Mouse (Mus musculus): ENCODE data around the gene Cacnb1.

Cacnb1 gene

DNA sequence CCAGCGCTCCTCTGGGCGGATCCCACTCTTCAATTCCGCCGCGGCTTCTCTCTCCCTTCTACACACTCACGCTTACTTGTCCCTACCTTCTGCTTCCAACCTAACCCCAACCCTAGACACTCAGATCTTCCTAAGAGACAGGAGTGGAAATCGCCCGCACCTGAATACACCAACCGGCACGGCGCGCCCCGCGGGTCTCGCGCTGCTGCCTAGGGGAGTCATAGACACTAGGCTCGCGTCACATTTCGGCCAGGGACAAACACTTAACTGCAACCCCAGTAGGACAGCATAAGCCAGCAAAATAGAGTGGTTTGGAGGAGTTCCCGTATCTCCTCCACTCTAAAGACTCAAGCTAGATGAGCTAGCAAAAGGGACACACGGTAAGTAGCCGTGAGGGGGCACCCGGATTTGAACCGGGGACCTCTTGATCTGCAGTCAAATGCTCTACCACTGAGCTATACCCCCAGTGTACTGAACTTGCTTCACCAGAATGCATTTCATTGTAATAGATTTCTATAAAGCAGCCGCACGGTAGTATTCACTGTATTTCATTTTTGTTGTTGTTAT lies 34.2 kb downstream of the Cacnb1 start:
- in situ Hi-C loops (cut with MboI; ENCODE audit: low sequenced_read_pairs), result loop anchor here (10.0 kb wide), 2 partner anchors 94 to 194 kb away; partner anchors contain the start of gene Lasp1

DNA sequence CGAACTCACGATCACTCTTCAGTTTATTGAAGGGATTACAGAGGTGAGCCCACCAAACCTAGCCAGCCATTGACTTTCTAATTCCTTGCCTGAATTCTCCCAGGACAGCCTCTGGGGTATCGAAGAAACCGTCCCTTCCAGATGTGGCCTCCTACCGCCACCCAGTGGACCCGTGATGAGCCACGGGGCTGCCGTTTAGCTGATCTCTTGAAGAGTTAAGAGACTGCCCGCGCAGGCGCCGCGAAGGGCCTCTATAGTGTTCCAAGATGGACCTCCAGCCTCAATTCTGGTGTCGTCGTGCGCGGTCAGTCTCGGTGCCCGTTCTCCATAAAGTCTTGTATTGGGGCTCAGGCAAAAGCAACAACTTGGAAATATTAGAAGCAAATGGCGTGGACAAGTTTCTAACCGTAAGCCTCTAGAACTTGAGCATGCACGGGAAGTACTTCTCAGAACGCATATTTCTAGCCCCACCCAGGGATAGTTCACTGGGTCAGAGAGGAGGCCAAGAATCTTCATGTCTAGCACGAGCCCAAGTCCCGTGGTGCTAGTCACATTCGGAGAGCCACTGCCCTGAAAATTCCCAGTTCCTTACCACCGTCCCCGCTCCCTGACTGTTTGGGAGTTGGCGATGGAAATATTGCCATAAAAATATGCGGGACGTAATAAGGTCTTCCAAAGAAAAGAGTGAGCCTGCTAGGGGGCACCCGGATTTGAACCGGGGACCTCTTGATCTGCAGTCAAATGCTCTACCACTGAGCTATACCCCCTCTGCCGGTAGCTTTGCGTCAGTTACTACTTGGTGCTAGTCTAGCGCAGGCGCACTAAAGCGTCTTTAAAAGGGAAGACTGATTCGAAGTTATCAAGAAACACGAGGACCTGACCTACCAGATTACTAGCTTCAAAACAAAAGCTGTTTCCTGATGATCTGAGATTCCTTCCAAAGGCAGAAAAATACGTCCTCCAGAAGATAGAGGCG lies 35.0 kb downstream of the Cacnb1 start:
- in situ Hi-C loops (cut with MboI; ENCODE audit: low sequenced_read_pairs), result loop anchor here (10.0 kb wide), 2 partner anchors 93 to 193 kb away; partner anchors contain the start of gene Lasp1

DNA sequence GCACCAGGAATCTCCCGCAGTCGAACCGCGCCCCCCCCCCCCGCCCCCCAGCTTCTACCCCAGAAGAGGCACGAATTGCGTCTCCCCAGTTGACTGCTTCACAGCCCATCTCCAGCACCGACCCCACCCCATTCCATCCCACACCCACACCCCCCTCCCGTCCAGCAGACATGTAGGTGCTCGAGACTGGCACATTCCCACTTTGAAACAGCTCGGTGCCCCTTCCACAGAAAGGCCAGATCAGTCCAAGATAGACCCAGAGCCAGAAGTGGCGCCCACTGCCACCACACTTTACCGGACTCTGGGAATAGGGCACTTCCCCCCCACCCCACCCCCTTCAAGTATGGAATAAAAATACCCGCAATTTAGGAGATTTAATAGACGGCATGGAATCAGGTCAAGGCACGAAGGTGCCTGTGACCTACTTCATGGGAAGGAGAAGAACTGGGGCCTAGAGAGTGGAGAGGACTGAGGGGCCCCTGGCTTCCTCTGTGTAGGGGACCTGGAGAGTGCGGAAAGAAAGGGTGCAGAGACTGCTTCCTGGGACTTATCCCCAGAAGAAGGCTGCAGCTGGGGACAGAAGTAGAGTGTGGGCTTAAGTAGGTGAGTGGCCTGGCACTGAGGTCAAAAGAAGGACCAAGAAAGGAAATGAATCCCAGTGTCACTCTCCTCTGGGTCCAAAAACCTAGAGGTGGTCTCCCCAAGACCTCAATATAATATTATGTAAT lies 35.9 kb downstream of the Cacnb1 start:
- in situ Hi-C loops (cut with MboI; ENCODE audit: low sequenced_read_pairs), result loop anchor here (10.0 kb wide), 2 partner anchors 92 to 192 kb away; partner anchors contain the start of gene Lasp1

DNA sequence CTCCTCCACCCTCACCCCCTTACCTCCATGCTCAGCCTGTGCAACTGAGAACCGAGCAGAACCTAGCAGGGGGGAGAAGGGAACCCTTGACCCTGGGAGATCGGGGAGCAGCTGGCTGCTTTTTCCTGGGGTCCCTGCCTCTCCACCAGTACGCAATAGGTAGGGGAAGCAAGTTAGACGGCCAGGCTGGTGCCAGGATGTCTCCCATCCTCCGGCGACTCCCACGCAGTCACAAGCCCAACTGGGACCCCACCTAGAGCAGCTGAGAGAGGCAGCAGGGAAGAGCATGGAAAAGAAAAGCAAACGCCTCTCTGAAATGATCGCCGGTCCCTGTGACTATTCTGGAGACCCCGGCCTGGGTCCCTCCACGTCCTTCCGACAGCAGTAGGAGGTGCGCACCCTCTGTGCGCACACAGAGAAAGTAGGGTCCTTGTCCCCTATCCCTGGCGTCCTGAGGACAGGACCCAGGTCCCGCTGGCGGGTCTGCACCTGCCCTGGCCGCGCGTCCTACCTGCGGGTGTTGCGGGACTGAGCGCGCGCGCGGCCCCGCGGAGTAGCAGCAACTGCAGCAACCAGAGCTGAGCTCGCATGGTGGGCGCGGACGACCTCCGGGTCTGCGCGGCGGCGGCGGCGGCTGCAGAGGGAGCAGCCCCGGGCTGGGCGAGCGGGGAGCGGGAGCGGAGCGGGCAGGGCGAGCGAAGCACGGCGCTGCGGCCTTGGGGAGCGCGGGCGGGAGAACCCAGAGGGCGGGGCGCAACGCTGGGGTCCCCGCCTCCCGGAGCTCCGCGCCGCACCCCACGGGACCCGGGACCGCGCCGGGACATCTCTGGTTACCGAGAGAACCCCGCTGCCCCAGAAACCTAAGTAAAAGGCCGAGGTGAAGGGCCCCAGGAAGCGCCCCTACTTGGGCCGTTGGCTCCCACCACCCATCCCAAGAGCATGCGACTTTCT lies 36.8 kb downstream of the Cacnb1 start, which contains the start of gene Plxdc1:
Gene Plxdc1, minus strand, starts transcription at position 718 of the 951 bp plus-strand sequence.
- in situ Hi-C loops (cut with MboI; ENCODE audit: low sequenced_read_pairs), result loop anchor here (10.0 kb wide), 2 partner anchors 91 to 191 kb away; partner anchors contain the start of gene Lasp1

DNA sequence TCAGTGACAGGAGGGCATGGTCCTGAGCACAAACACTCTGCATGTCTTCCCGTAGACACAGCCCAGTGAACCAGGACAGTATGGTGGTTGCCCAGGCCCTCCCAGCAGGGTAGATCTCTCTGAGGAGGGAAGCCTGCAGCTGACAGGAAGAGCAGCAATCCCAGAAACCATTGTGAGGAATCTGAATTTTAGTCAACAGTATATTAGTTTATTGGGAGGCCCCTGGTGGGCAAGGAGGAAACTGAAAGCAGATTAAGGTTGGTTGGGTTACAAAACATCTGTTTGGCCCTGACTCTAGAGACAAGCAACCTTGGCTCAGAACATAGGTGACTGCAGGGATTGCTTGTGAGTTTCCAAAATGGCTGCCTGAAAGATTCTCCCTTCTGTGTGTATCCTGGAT lies 38.9 kb downstream of the Cacnb1 start:
- in situ Hi-C loops (cut with MboI; ENCODE audit: low sequenced_read_pairs), result loop anchor here (10.0 kb wide), 2 partner anchors 89 to 189 kb away; partner anchors contain the start of gene Lasp1

DNA sequence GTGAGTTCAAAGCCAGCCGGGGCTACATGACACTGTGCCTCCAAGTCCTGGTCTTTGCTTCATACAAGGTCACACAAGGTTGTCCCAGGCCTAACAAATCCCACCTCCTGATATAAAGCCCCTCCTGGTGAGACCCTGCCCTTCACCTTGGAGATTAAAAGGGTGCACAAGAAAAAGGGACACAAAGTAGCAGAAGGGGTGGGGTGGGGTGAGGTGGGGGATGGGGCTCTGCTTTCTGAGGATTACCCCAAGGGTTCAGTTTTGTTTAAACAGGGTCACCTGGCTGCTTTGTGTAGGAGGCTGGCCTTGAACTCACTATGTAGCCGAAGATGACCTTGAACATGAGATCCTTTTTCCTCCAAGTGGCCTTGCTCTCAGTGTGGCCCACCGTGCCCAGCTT lies 39.3 kb downstream of the Cacnb1 start:
- in situ Hi-C loops (cut with MboI; ENCODE audit: low sequenced_read_pairs), result loop anchor here (10.0 kb wide), 2 partner anchors 89 to 189 kb away; partner anchors contain the start of gene Lasp1

DNA sequence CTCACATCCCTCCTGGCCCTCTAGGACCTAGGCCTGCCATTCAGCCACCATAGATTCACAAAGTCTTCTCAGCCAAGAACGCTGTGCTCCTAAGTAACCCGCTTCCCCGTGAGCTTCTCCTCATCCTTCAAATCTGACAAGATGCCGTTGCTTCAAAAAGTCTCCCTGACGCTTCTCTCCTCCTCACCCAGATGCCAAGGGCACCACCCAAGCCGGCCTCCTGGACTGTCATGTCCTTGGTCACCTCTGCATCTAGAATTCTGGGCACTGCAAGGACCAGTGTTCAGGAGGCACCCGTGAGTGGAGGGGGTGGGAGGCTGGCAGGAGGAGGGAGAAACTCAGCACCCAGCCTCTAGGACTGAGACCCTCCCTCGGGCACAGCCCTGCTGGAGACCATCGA lies 40.1 kb downstream of the Cacnb1 start:
- in situ Hi-C loops (cut with MboI; ENCODE audit: low sequenced_read_pairs), result loop anchor here (10.0 kb wide), 2 partner anchors 88 to 188 kb away; partner anchors contain the start of gene Lasp1

DNA sequence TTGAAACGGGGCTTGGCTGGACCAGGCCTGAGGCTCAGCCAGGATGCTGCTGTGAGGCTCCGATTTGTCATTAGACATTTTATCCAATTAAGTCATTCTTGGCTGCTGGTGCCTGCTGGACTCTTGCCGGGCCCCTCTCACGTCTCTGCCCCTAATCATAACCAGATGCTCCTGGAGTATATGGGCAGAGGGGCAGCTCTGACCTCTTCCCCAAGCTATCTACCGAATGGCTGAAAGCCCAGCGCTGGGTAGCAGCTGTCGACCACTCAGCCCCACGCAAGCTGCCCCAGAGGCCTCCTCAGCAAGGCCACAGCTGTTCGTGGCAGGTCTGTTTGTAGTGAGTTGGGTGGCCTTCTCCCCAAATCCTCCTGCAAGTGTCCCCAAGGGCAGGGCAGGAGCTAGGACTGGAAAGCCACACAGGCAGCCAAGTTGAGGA lies 42.3 kb downstream of the Cacnb1 start:
- in situ Hi-C loops (cut with MboI; ENCODE audit: low sequenced_read_pairs), result loop anchor here (10.0 kb wide), 2 partner anchors 86 to 186 kb away; partner anchors contain the start of gene Lasp1

DNA sequence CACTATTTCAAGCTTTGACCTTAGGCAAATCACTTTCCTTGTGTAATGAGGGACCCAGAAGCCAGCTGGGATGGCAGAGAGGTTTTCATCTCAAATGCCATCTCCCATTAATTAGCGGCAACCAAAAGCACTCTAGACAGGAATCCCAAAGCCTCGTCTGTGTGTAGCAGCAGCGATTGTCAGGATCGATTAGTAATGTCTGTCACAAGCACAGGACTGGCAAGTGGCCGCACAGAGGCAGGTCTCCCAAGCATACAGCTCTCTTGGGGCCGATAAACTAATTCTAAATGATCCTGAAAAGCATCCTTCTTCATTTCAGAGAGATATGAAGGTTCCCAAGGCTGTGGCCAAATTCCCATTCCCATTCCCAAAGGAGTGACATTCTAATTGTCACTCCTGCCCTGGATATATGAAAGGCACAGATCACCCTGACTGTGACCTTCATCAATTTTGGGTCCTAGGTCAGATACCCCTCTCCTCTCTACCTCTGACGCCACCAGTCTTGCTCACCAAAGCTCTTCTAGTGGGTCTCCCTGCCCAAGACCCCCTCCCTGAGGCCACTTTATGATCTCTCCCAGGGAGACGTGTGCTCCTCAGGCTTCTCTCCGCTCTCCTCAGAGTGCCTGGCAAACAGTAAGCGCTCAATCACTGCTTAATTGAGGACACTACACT lies 42.9 kb downstream of the Cacnb1 start:
- in situ Hi-C loops (cut with MboI; ENCODE audit: low sequenced_read_pairs), result loop anchor here (10.0 kb wide), 2 partner anchors 85 to 185 kb away; partner anchors contain the start of gene Lasp1

DNA sequence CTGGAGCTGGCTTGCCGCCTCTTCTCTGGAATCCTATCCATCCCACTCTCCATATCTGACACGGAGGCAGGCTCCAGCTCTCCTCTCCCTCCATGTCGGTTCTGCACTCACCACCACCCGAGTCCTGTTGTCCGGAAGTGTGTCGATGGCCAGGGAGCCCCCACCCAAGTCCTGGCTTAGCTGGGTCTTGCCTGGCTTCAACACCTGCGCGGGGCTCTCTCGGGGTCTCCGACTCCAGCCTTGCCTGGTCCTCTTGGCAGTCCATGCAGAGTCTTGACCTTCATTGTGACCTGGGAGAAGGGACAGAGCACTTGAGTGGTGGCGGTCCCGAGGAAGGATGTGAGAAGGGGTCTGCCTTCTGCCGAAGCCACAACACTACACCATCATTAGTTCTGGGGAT lies 44.4 kb downstream of the Cacnb1 start:
- in situ Hi-C loops (cut with MboI; ENCODE audit: low sequenced_read_pairs), result no loop called here

DNA sequence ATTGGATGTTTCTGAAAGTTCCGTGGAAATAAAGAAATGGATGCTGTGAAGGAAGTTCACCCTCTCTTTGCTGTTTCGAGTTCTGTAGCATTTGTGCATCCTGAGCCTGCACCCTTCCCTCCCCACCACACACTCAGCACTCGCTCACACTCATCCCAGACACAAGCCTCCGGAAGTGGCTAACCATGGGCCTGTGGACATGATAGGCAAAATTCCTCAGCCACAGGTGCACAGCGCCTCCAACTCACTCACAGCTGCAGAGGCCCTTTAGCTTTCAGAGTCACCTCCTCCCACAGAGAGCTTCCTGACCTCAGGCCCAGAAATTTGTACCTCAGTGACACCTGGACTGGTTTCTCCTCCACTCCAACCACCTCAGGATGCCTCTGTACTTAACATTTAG lies 45.0 kb downstream of the Cacnb1 start:
- in situ Hi-C loops (cut with MboI; ENCODE audit: low sequenced_read_pairs), result no loop called here

DNA sequence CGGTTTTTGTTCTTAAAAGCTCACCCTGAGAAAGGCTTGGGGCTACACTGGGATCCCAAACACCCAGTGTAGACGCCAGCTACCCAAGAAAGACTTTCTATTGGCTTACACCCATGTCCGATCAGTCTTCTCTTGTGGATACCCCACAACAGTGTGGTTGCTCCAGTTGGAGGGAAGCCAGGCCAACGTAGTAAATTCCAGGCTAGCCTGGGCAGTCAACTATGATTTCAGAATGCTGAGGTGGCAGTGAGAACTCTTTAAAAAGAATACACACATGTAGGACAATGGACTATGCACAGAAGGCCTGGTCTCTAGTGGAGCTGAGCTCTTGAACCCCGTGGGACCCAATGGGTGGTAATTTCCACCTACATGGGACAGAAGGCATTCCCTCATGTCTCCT lies 48.1 kb downstream of the Cacnb1 start:
- in situ Hi-C loops (cut with MboI; ENCODE audit: low sequenced_read_pairs), result no loop called here

DNA sequence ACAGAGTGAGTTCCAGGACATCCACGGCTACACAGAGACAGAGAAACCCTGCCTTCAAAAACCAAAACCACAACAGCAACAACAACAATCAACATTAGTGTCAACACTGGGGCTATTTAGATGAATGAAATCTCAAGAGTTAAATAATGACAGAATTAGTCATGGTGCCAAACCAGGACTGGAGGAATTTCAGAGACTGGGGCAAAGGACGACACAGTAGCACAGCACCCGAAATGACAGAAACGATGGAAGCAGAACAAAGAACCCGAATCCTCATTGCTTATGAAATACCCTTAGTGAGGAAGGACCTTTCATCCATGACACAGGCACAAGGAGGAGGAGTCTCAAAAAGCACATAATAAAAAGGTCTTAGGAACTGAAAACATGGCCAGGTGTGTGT lies 48.7 kb downstream of the Cacnb1 start:
- in situ Hi-C loops (cut with MboI; ENCODE audit: low sequenced_read_pairs), result no loop called here

DNA sequence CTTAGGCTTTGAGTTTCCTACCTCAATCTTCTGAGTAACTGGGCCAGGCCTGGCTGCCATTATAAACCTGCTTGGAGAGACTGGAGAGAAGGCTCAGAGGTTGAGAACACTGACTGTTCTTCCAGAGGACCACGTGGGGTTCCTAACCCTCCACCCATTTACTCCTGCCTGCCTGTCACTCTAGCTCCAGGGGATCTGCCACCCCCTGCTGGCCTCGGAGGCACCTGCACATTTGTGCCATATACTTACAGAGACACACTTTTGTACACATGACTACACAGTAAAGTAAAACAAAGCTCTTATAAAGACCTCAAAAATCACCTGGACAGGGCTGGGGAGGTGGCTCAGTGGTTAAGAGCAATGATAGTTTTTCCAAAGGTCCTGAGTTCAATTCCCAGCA lies 50.4 kb downstream of the Cacnb1 start:
- in situ Hi-C loops (cut with MboI; ENCODE audit: low sequenced_read_pairs), result no loop called here

DNA sequence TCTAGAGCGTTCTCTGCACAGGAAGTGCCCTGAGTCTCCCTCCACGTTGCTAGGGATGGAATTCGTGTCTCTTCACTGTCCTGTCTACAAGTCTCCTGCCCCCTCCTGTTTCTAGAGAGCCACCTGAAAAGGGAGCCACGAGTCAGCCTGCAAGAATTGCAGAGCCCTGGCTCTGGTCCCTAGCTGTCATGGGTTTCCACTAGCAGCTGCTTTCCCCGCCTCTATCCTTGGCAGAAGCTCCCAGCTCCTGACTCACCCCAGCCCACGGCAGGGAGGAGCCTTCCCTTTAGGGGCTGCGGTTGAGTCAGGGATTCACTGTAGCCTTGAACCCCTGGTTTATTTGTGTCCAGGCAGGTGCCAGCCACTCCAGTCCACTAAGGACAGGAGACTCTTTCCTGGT lies 51.6 kb downstream of the Cacnb1 start:
- in situ Hi-C loops (cut with MboI; ENCODE audit: low sequenced_read_pairs), result no loop called here

DNA sequence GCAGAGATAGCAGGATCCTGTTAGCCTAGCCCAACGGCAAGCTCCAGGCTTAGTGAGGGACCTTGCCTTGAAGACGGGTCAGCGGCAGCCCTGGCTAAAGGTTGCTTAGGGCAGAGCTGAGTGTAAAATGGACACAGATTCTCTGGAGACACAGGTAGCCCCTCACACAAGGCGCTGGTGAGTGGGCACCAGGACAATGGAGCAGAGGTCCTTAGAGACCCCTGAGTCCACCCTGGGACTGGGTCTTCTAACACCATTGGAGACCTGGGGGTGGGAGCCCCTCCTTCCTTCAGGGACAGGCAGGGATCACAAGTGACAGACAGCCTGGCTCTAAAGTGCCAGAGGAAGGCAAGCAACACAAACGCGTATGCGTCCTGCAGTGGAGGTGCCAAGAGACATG lies 52.1 kb downstream of the Cacnb1 start:
- in situ Hi-C loops (cut with MboI; ENCODE audit: low sequenced_read_pairs), result no loop called here

DNA sequence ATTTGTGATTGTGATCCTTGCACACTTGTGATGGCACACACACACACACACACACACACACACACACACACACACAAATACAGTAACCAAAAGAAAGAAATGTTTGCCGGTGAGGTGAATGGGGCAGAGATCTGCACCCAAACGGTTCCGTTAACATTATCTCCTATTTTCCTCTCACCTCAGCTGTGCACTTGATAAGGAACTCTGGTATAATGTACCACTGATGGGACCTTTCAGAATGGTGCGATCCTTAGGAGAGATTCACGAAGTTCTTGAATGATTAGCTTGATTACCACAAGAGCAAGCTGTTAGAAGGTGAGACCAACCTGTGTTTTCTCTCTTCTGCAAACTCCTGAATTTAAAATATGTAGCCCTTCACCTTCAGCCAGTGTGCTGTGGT lies 54.4 kb downstream of the Cacnb1 start:
- in situ Hi-C loops (cut with MboI; ENCODE audit: low sequenced_read_pairs), result no loop called here

DNA sequence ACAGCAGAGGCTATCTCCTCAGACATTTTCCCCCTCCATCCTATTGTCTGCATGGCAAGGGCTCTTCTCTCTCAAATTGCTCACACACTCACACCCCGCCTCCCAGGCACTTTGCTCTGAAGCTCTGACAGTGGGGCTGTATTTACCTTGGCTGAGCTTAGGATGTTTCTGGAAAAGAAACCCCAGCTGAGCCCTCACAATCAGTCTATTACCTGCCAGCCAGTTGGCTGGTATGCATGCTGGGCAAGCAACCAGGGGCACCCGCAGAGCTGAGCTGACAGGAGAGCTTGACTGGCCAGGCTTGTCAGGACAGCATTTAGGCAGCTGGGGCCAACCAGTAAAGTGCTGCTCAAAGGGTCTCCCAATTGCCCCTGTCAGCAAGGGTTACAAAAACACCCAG lies 55.7 kb downstream of the Cacnb1 start:
- in situ Hi-C loops (cut with MboI; ENCODE audit: low sequenced_read_pairs), result no loop called here

DNA sequence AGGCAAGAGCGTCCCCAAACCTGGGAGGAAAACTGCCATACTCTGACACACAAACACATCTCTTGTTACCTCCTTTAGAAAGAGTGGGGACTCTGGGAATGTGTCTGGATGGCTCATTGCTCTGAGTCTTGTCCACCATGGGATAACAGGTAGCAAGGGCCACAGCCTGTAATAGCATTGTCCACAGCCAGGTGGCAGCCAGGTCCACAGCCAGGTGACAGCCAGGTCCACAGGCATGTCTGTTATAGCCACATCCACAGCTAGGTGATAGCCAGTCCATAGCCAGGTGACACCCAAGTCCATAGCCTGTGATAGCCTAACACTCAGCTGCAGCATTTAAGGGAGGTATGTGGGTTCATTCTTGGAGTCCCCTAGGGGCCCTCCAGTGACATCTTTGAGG lies 61.9 kb downstream of the Cacnb1 start:
- in situ Hi-C loops (cut with MboI; ENCODE audit: low sequenced_read_pairs), result no loop called here
